Mouse (Mus musculus) midbrain, embryonic 11.5 days (tissue): ENCODE measurements at regions not wholly inside any gene's neighbourhood (a gene's known extent, or its start where the extent isn't known, plus 50 kb on each side); places are given as distances from the start of the nearest gene placed in this dataset.
"Not testable (repeated sequence)": the region's sequence is repeated elsewhere in the genome, so short reads cannot be mapped to it uniquely, and the experiment has no call there.

ENCODE experiments used
- ATAC-seq: fragments of 200-750 bp; cut with Nextera tagmentation; 2 replicates; pipeline ENCODE4 v1.8.0; 2017; ENCODE audit warnings: moderate TSS enrichment, moderate library complexity; ENCODE audit not compliant: low FRiP score
- DNase-seq: peaks from one replicate; pipeline ENCODE4 v3.0.0; 2015; ENCODE audit warnings: low spot score; ENCODE audit errors: missing footprints
- H3K27ac ChIP-seq: fragments of 300-500 bp; sonication (generic); 2 replicates; pipeline ENCODE4 v1.5.1; 2014; ENCODE audit warnings: low read depth, low read length
- H3K27me3 ChIP-seq: fragments of 300-500 bp; sonication (generic); 2 replicates; pipeline ENCODE4 v1.6.1; 2014; ENCODE audit warnings: mild to moderate bottlenecking, low read length, moderate library complexity, mixed read lengths; ENCODE audit not compliant: control insufficient read depth, insufficient read depth
- H3K36me3 ChIP-seq: fragments of 300-500 bp; sonication (generic); 2 replicates; pipeline ENCODE4 v1.6.1; 2014; ENCODE audit warnings: mild to moderate bottlenecking, low read length, moderate library complexity, mixed read lengths; ENCODE audit not compliant: control insufficient read depth, insufficient read depth
- H3K4me1 ChIP-seq: fragments of 300-500 bp; sonication (generic); 2 replicates; pipeline ENCODE4 v1.6.1; 2014; ENCODE audit warnings: low read length; ENCODE audit not compliant: control insufficient read depth, insufficient read depth
- H3K4me2 ChIP-seq: fragments of 300-500 bp; sonication (generic); 2 replicates; pipeline ENCODE4 v1.6.1; 2014; ENCODE audit warnings: mild to moderate bottlenecking, moderate library complexity
- H3K4me3 ChIP-seq: fragments of 300-500 bp; sonication (generic); 2 replicates; pipeline ENCODE4 v1.5.1; 2014; ENCODE audit warnings: low read depth, low read length
- H3K9ac ChIP-seq: fragments of 300-500 bp; sonication (generic); 2 replicates; pipeline ENCODE4 v1.6.1; 2014; ENCODE audit warnings: low read length
- H3K9me3 ChIP-seq: fragments of 300-500 bp; sonication (generic); 2 replicates; pipeline ENCODE4 v1.6.1; 2016; ENCODE audit warnings: low read length; ENCODE audit not compliant: control insufficient read depth
- whole genome bisulfite sequencing: fragments of 180-500 bp; shearing (Covaris S2); extraction: QIAGEN DNeasy Blood & Tissue Kit; methylation state at CpG from one replicate; pipeline ENCODE4 v1.1.7; 2014; 5-methylcytosine and 5-hydroxymethylcytosine counted together

- no peaks in the 10 kb centered on the region for H3K9me3 ChIP-seq
- ATAC-seq (no peak), DNase-seq (no peak)
- no peak overlapping the region for H3K4me3 ChIP-seq
- no peaks in the 10 kb centered on the region for H3K4me1 ChIP-seq
- H3K27ac ChIP-seq, result no peak overlapping the region
- H3K4me2 ChIP-seq, result no peak overlapping the region
- no peak overlapping the region for H3K9ac ChIP-seq
- H3K36me3 ChIP-seq, result no peaks in the 10 kb centered on the region
- H3K27me3 ChIP-seq, result no peaks in the 10 kb centered on the region
- WGBS, result 62% methylated on average over 5 of the region's 5 CpGs
Measured at GRCm38 (mm10) chr15:5991351-5992065, 308.1 kb upstream of the Dab2 start.

GRCm38 (mm10) chr15:5992146-5992545 lies 307.4 kb upstream of the Dab2 start:
- not testable (repeated sequence) for H3K4me2 ChIP-seq, H3K9ac ChIP-seq, H3K27me3 ChIP-seq, H3K36me3 ChIP-seq, ATAC-seq, H3K4me3 ChIP-seq, H3K4me1 ChIP-seq, DNase-seq, H3K27ac ChIP-seq, H3K9me3 ChIP-seq
- WGBS, result 88% methylated on average over 1 of the region's 1 CpGs

GRCm38 (mm10) chr15:6000816-6001215 lies 298.8 kb upstream of the Dab2 start:
- no peak for DNase-seq
- Histone ChIP-seq H3K4me3 (no peak overlapping the region), H3K27me3 (no peaks in the 10 kb centered on the region), H3K4me2 (no peak overlapping the region), H3K36me3 (no peaks in the 10 kb centered on the region), H3K4me1 (no peaks in the 10 kb centered on the region), H3K9ac (no peak overlapping the region), H3K9me3 (no peaks in the 10 kb centered on the region), H3K27ac (no peak overlapping the region)
- no peak for ATAC-seq
- WGBS, result 85% methylated on average over 1 of the region's 1 CpGs

GRCm38 (mm10) chr15:6001394-6001793 lies 298.2 kb upstream of the Dab2 start:
- H3K4me1 ChIP-seq, result no peaks in the 10 kb centered on the region
- DNase-seq, result no peak
- ATAC-seq, result 0 out of 2 replicates have a peak, but pooled peaks have one; percentile 33
- no peak overlapping the region for H3K4me3 ChIP-seq
- no peak overlapping the region for H3K9ac ChIP-seq
- H3K4me2 ChIP-seq, result no peak overlapping the region
- H3K36me3 ChIP-seq, result no peaks in the 10 kb centered on the region
- H3K27ac ChIP-seq, result no peak overlapping the region
- H3K9me3 ChIP-seq, result no peaks in the 10 kb centered on the region
- no peaks in the 10 kb centered on the region for H3K27me3 ChIP-seq
- WGBS, result 96% methylated on average over 1 of the region's 1 CpGs

GRCm38 (mm10) chr15:6014982-6015381 lies 284.6 kb upstream of the Dab2 start:
- ATAC-seq (no peak), DNase-seq (no peak)
- no peaks in the 10 kb centered on the region for H3K27me3 ChIP-seq
- H3K36me3 ChIP-seq, result no peaks in the 10 kb centered on the region
- 95% methylated on average over 1 of the region's 1 CpGs for WGBS
- H3K4me1 ChIP-seq, result no peaks in the 10 kb centered on the region
- no peak overlapping the region for H3K4me3 ChIP-seq
- H3K9me3 ChIP-seq, result no peaks in the 10 kb centered on the region
- H3K4me2 ChIP-seq, result no peak overlapping the region
- no peak overlapping the region for H3K27ac ChIP-seq
- H3K9ac ChIP-seq, result no peak overlapping the region

GRCm38 (mm10) chr15:6016637-6017049 lies 282.9 kb upstream of the Dab2 start:
- DNase-seq, result no peak
- H3K9me3 ChIP-seq, result no peaks in the 10 kb centered on the region
- H3K4me2 ChIP-seq, result no peak overlapping the region
- H3K4me3 ChIP-seq, result no peak overlapping the region
- H3K36me3 ChIP-seq, result no peaks in the 10 kb centered on the region
- ATAC-seq, result no peak
- H3K4me1 ChIP-seq, result no peaks in the 10 kb centered on the region
- no peak overlapping the region for H3K9ac ChIP-seq
- no peak overlapping the region for H3K27ac ChIP-seq
- 75% methylated on average over 5 of the region's 5 CpGs for WGBS
- H3K27me3 ChIP-seq, result no peaks in the 10 kb centered on the region

- no peak overlapping the region for H3K9ac ChIP-seq
- H3K4me3 ChIP-seq, result no peak overlapping the region
- H3K27ac ChIP-seq, result no peak overlapping the region
- no peak overlapping the region for H3K4me2 ChIP-seq
- no peaks in the 10 kb centered on the region for H3K27me3 ChIP-seq
- WGBS, result 81% methylated on average over 4 of the region's 4 CpGs
- DNase-seq (no peak), ATAC-seq (no peak)
- no peaks in the 10 kb centered on the region for H3K9me3 ChIP-seq
- H3K36me3 ChIP-seq, result no peaks in the 10 kb centered on the region
- no peaks in the 10 kb centered on the region for H3K4me1 ChIP-seq
Measured at GRCm38 (mm10) chr15:6025543-6025942, 274.0 kb upstream of the Dab2 start.

GRCm38 (mm10) chr15:6029214-6029613 lies 270.4 kb upstream of the Dab2 start:
- no peak overlapping the region for H3K4me3 ChIP-seq
- H3K4me2 ChIP-seq, result no peak overlapping the region
- DNase-seq (no peak), ATAC-seq (no peak)
- H3K27ac ChIP-seq, result no peak overlapping the region
- H3K36me3 ChIP-seq, result no peaks in the 10 kb centered on the region
- no peak overlapping the region for H3K9ac ChIP-seq
- no peaks in the 10 kb centered on the region for H3K9me3 ChIP-seq
- no peaks in the 10 kb centered on the region for H3K27me3 ChIP-seq
- no peaks in the 10 kb centered on the region for H3K4me1 ChIP-seq
- 91% methylated on average over 1 of the region's 1 CpGs for WGBS

- Histone ChIP-seq H3K9me3 (no peaks in the 10 kb centered on the region), H3K4me1 (no peaks in the 10 kb centered on the region), H3K4me3 (no peak overlapping the region), H3K36me3 (no peaks in the 10 kb centered on the region), H3K27me3 (no peaks in the 10 kb centered on the region), H3K9ac (no peak overlapping the region), H3K27ac (no peak overlapping the region), H3K4me2 (no peak overlapping the region)
- no peak for DNase-seq
- 83% methylated on average over 5 of the region's 5 CpGs for WGBS
- no peak for ATAC-seq
Measured at GRCm38 (mm10) chr15:6030396-6030795, 269.2 kb upstream of the Dab2 start.
